Comparison of ENCODE assay signal across 12 mouse cellular contexts in genomic region chr11:87444735-87445428, GRCm38 (mm10). TPM values are rescaled to one million over a fixed set of nuclear protein-coding genes. Genes with fewer than 3 reads are reported as not detected.
DNase-seq lines count a peak whose midpoint lies in the region; ATAC-seq lines count a peak whose summit lies in the region.
"Had no signal": no experiment of that assay in that cellular context is flagged by ENCODE, and none has a peak within 500 bp of the region (broad histone marks: within the 10 kb centered on the region; RNA-seq: fewer than 3 reads in every experiment).

No protein-coding gene starts in this region.

- 6% methylated on average over 16 of the region's 16 CpGs for WGBS in heart, embryonic 10.5 days
- 9% methylated on average over 16 of the region's 16 CpGs for WGBS in midbrain, embryonic 11.5 days
- 9% methylated on average over 16 of the region's 16 CpGs for WGBS in midbrain, embryonic 10.5 days
- WGBS in intestine, embryonic 16.5 days = 7% methylated on average over 16 of the region's 16 CpGs
- 6% methylated on average over 16 of the region's 16 CpGs for WGBS in stomach, embryonic 15.5 days

- no peaks in the 10 kb centered on the region for H3K9me3 ChIP-seq in heart, embryonic 10.5 days
- no peaks in the 10 kb centered on the region for H3K9me3 ChIP-seq in midbrain, embryonic 11.5 days (ENCODE audit: control insufficient read depth, low read length)
- H3K9me3 ChIP-seq in midbrain, embryonic 10.5 days (replicated peaks) = no peaks in the 10 kb centered on the region
- no peaks in the 10 kb centered on the region for H3K9me3 ChIP-seq in intestine, embryonic 16.5 days (ENCODE audit: control insufficient read depth, low read length)
- H3K9me3 ChIP-seq in stomach, embryonic 15.5 days = no peaks in the 10 kb centered on the region

- ATAC-seq in midbrain, embryonic 11.5 days (ENCODE audit: low FRiP score) = no peak
- ATAC-seq in intestine, embryonic 16.5 days = no peak
- no peak for ATAC-seq in stomach, embryonic 15.5 days (ENCODE audit: insufficient read depth, low FRiP score, low read depth)

- no peak overlapping the region for H3K4me2 ChIP-seq in midbrain, embryonic 11.5 days
- peak overlapping the region; percentile 28; the same call in 1 of the 2 replicates for H3K4me2 ChIP-seq in intestine, embryonic 16.5 days (ENCODE audit: low read depth, low read length)
- H3K4me2 ChIP-seq in stomach, embryonic 15.5 days = peak overlapping the region; percentile 33
- H3K4me2 ChIP-seq: lung, embryonic 14.5 days had no signal

- no peak overlapping the region for H3K9ac ChIP-seq in midbrain, embryonic 11.5 days (ENCODE audit: low read length)
- no peak overlapping the region for H3K9ac ChIP-seq in intestine, embryonic 16.5 days (ENCODE audit: low read depth, low read length)
- no peak overlapping the region for H3K9ac ChIP-seq in stomach, embryonic 15.5 days
- H3K9ac ChIP-seq: lung, embryonic 14.5 days had no signal

- no peaks in the 10 kb centered on the region for H3K36me3 ChIP-seq in heart, embryonic 10.5 days
- no peaks in the 10 kb centered on the region for H3K36me3 ChIP-seq in midbrain, embryonic 11.5 days (ENCODE audit: control insufficient read depth, insufficient read depth, low read length)
- no peaks in the 10 kb centered on the region for H3K36me3 ChIP-seq in midbrain, embryonic 10.5 days
- H3K36me3 ChIP-seq in intestine, embryonic 16.5 days (ENCODE audit: control insufficient read depth, insufficient read depth, low read length) = no peaks in the 10 kb centered on the region
- H3K36me3 ChIP-seq in stomach, embryonic 15.5 days = no peaks in the 10 kb centered on the region

- intact Hi-C loops in heart, postnatal 25 days (cut with DNase I) = no loop called here

- no peak for DNase-seq in heart, embryonic 10.5 days (ENCODE audit: low spot score)
- no peak for DNase-seq in heart, postnatal 25 days (ENCODE audit: low spot score)
- DNase-seq in midbrain, embryonic 11.5 days (ENCODE audit: low spot score, missing footprints) = peak; percentile 79
- no peak for DNase-seq in midbrain, embryonic 10.5 days (ENCODE audit: low spot score)
- no peak for DNase-seq in urinary bladder, adult 2 months (ENCODE audit: low spot score)
- DNase-seq in embryo, embryonic 10.5 days (ENCODE audit: low spot score) = no peak
- DNase-seq: adrenal gland, postnatal 10 days; kidney, postnatal 25 days; lung, embryonic 14.5 days had no signal

- H3K27ac ChIP-seq in heart, embryonic 10.5 days = no peak overlapping the region
- no peak overlapping the region for H3K27ac ChIP-seq in midbrain, embryonic 11.5 days (ENCODE audit: low read depth, low read length)
- no peak overlapping the region for H3K27ac ChIP-seq in midbrain, embryonic 10.5 days (replicated peaks)
- H3K27ac ChIP-seq in intestine, embryonic 16.5 days (ENCODE audit: low read length) = no peak overlapping the region
- H3K27ac ChIP-seq in stomach, embryonic 15.5 days = no peak overlapping the region

- 0 out of 2 replicates have a peak overlapping the region, but pooled peaks have one; percentile 15 for H3K4me3 ChIP-seq in heart, embryonic 10.5 days
- H3K4me3 ChIP-seq in midbrain, embryonic 11.5 days (ENCODE audit: low read depth, low read length) = no peak overlapping the region
- H3K4me3 ChIP-seq in midbrain, embryonic 10.5 days = no peak overlapping the region
- no peak overlapping the region for H3K4me3 ChIP-seq in intestine, embryonic 16.5 days (ENCODE audit: low read length)
- H3K4me3 ChIP-seq in stomach, embryonic 15.5 days (replicated peaks) = no peak overlapping the region

- H3K4me1 ChIP-seq in heart, embryonic 10.5 days = peaks cover 8% of the 10 kb centered on the region; the same call in 1 of the 2 replicates
- no peaks in the 10 kb centered on the region for H3K4me1 ChIP-seq in midbrain, embryonic 11.5 days (ENCODE audit: control insufficient read depth, insufficient read depth, low read length)
- H3K4me1 ChIP-seq in midbrain, embryonic 10.5 days = peaks cover 26% of the 10 kb centered on the region
- H3K4me1 ChIP-seq in intestine, embryonic 16.5 days (ENCODE audit: control insufficient read depth, insufficient read depth, low read length) = 0 out of 2 replicates have a peak, but pooled peaks cover 2% of the 10 kb centered on the region
- peaks cover 5% of the 10 kb centered on the region; the same call in 1 of the 2 replicates for H3K4me1 ChIP-seq in stomach, embryonic 15.5 days

- H3K27me3 ChIP-seq in heart, embryonic 10.5 days (ENCODE audit: insufficient read depth, poor library complexity, severe bottlenecking) = 0 out of 2 replicates have a peak, but pooled peaks cover 14% of the 10 kb centered on the region
- peaks cover 3% of the 10 kb centered on the region; the same call in 1 of the 2 replicates for H3K27me3 ChIP-seq in midbrain, embryonic 11.5 days (ENCODE audit: control insufficient read depth, insufficient read depth, low read length)
- H3K27me3 ChIP-seq in midbrain, embryonic 10.5 days (ENCODE audit: low read depth, poor library complexity, severe bottlenecking) = peaks cover 14% of the 10 kb centered on the region
- H3K27me3 ChIP-seq in intestine, embryonic 16.5 days (replicated peaks; ENCODE audit: control insufficient read depth, insufficient read depth, low read length) = no peaks in the 10 kb centered on the region
- no peaks in the 10 kb centered on the region for H3K27me3 ChIP-seq in stomach, embryonic 15.5 days (replicated peaks)
- H3K27me3 ChIP-seq: CH12.LX had no signal

RNA-seq across cellular contexts. Expression of gene Tex14, which starts 40.0 kb away (rescaled TPM):
- polyA plus RNA-seq in heart, embryonic 10.5 days (2016; fragmentation: Nextera tagmentation; extraction: Ambion mirVana) = 0.22 and 0.31 TPM in 2 replicates
- total RNA-seq in heart, postnatal 25 days (2021) = under 1 TPM; 0.36 to 0.47 TPM
- 0.21 and 0.30 TPM in 2 replicates for polyA plus RNA-seq in midbrain, embryonic 11.5 days (2014; fragmentation: Nextera tagmentation; extraction: Ambion mirVana)
- 0.37 TPM in 1 of 2 replicates, not detected in the other for polyA plus RNA-seq in midbrain, embryonic 10.5 days (2016; fragmentation: Nextera tagmentation; extraction: Ambion mirVana)
- 0.53 and 0.70 TPM in 2 replicates for polyA plus RNA-seq in intestine, embryonic 16.5 days (2015; fragmentation: Nextera tagmentation; extraction: Ambion mirVana)
- 0.46 and 0.59 TPM in 2 replicates for polyA plus RNA-seq in stomach, embryonic 15.5 days (2015; fragmentation: Nextera tagmentation; extraction: Ambion mirVana)
- polyA plus RNA-seq in urinary bladder, adult 2 months (2012; rRNA removed) = 0.93 and 2.8 TPM in 2 replicates

RNA-seq across cellular contexts. Expression of gene Rad51c, which starts 40.1 kb away (rescaled TPM):
- 11.2 and 12.1 TPM in 2 replicates for polyA plus RNA-seq in heart, embryonic 10.5 days (2016; fragmentation: Nextera tagmentation; extraction: Ambion mirVana)
- 1 to 10 TPM; 1.6 to 1.7 TPM for total RNA-seq in heart, postnatal 25 days (2021)
- 13.6 and 15.7 TPM in 2 replicates for polyA plus RNA-seq in midbrain, embryonic 11.5 days (2014; fragmentation: Nextera tagmentation; extraction: Ambion mirVana)
- polyA plus RNA-seq in midbrain, embryonic 10.5 days (2016; fragmentation: Nextera tagmentation; extraction: Ambion mirVana) = 13.1 and 15.1 TPM in 2 replicates
- 4.7 and 5.3 TPM in 2 replicates for polyA plus RNA-seq in intestine, embryonic 16.5 days (2015; fragmentation: Nextera tagmentation; extraction: Ambion mirVana)
- polyA plus RNA-seq in stomach, embryonic 15.5 days (2015; fragmentation: Nextera tagmentation; extraction: Ambion mirVana) = 6.3 and 6.5 TPM in 2 replicates
- polyA plus RNA-seq in urinary bladder, adult 2 months (2012; rRNA removed) = 1.0 and 1.2 TPM in 2 replicates
